Comparison of ENCODE assay signal across 9 mouse cellular contexts in the genomic region with DNA sequence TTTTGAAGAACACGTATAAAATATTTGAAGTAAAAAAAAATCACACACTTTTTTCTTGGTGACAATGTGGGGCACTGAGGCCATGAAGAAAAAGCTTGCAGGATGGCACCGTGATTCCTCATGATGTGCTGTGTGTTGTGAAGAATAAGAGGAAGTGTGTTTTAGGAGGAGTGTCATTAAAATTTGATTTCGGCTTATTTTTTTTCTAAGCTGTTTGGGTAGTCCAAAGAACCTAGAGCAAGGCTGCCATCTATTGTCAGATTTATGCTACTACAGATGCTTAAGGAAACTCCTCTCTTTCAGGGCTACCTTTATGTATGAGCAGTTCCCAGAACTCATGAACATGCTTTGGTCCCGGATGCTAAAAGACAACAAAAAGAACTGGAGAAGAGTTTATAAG. TPM values are rescaled to one million over a fixed set of nuclear protein-coding genes. Genes with fewer than 3 reads are reported as not detected.
DNase-seq lines count a peak whose midpoint lies in the region; ATAC-seq and TF ChIP-seq lines count a peak whose summit lies in the region.
"Had no signal": no experiment of that assay in that cellular context is flagged by ENCODE, and none has a peak within 500 bp of the region (broad histone marks: within the 10 kb centered on the region; RNA-seq: fewer than 3 reads in every experiment).

No protein-coding gene starts in this region.

- H3K36me3 ChIP-seq in intestine, postnatal 0 days (ENCODE audit: control insufficient read depth, insufficient read depth), result peaks cover 42% of the 10 kb centered on the region
- H3K36me3 ChIP-seq in intestine, embryonic 15.5 days, result 0 out of 2 replicates have a peak, but pooled peaks cover 14% of the 10 kb centered on the region
- H3K36me3 ChIP-seq in forebrain, embryonic 12.5 days (replicated peaks), result peaks cover 13% of the 10 kb centered on the region
- H3K36me3 ChIP-seq in midbrain, embryonic 16.5 days (ENCODE audit: control insufficient read depth, insufficient read depth, low read length), result peaks cover 2% of the 10 kb centered on the region; the same call in 1 of the 2 replicates

- no peak overlapping the region for H3K4me2 ChIP-seq in intestine, postnatal 0 days (replicated peaks; ENCODE audit: low read depth)
- H3K4me2 ChIP-seq in intestine, embryonic 15.5 days (replicated peaks), result no peak overlapping the region
- no peak overlapping the region for H3K4me2 ChIP-seq in forebrain, embryonic 12.5 days
- no peak overlapping the region for H3K4me2 ChIP-seq in midbrain, embryonic 16.5 days (ENCODE audit: low read length)

- H3K27ac ChIP-seq in intestine, postnatal 0 days (ENCODE audit: low read depth, low read length), result no peak overlapping the region
- no peak overlapping the region for H3K27ac ChIP-seq in intestine, embryonic 15.5 days
- H3K27ac ChIP-seq in forebrain, embryonic 12.5 days, result no peak overlapping the region
- H3K27ac ChIP-seq in midbrain, embryonic 16.5 days (ENCODE audit: low read length), result no peak overlapping the region

- no peaks in the 10 kb centered on the region for H3K4me1 ChIP-seq in intestine, postnatal 0 days (replicated peaks; ENCODE audit: control insufficient read depth, insufficient read depth, low read length)
- peaks cover 13% of the 10 kb centered on the region; the same call in 1 of the 2 replicates for H3K4me1 ChIP-seq in intestine, embryonic 15.5 days (replicated peaks)
- peaks cover 41% of the 10 kb centered on the region for H3K4me1 ChIP-seq in forebrain, embryonic 12.5 days
- H3K4me1 ChIP-seq in midbrain, embryonic 16.5 days (ENCODE audit: control insufficient read depth, insufficient read depth, low read length), result peaks cover 8% of the 10 kb centered on the region

- 45% methylated on average over 4 of the region's 4 CpGs for WGBS in intestine, postnatal 0 days
- 45% methylated on average over 4 of the region's 4 CpGs for WGBS in intestine, embryonic 15.5 days
- WGBS in forebrain, embryonic 12.5 days, result 62% methylated on average over 4 of the region's 4 CpGs
- 49% methylated on average over 4 of the region's 4 CpGs for WGBS in midbrain, embryonic 16.5 days

- TF ChIP-seq CTCF in intestine, postnatal 0 days (IDR thresholded peaks at IDR 0.05; ENCODE audit: low read depth), result peak; percentile 77

- no peaks in the 10 kb centered on the region for H3K9me3 ChIP-seq in intestine, postnatal 0 days (ENCODE audit: control insufficient read depth)
- H3K9me3 ChIP-seq in intestine, embryonic 15.5 days, result no peaks in the 10 kb centered on the region
- no peaks in the 10 kb centered on the region for H3K9me3 ChIP-seq in forebrain, embryonic 12.5 days
- no peaks in the 10 kb centered on the region for H3K9me3 ChIP-seq in midbrain, embryonic 16.5 days (replicated peaks; ENCODE audit: control insufficient read depth, low read length, poor library complexity, severe bottlenecking)

- H3K9ac ChIP-seq in intestine, postnatal 0 days (ENCODE audit: low read depth, low read length), result no peak overlapping the region
- H3K9ac ChIP-seq in intestine, embryonic 15.5 days, result no peak overlapping the region
- H3K9ac ChIP-seq in forebrain, embryonic 12.5 days, result no peak overlapping the region
- no peak overlapping the region for H3K9ac ChIP-seq in midbrain, embryonic 16.5 days (ENCODE audit: low read depth, low read length)

- intact Hi-C loops in heart, postnatal 10 days (cut with DNase I), result loop anchor here (5.0 kb wide), 3 partner anchors 337 to 1272 kb away; no protein-coding TSS in a partner anchor

- no peak for ATAC-seq in intestine, postnatal 0 days
- no peak for ATAC-seq in intestine, embryonic 15.5 days
- ATAC-seq in forebrain, embryonic 12.5 days (ENCODE audit: low FRiP score), result no peak
- no peak for ATAC-seq in midbrain, embryonic 16.5 days

- no peak overlapping the region for H3K4me3 ChIP-seq in intestine, postnatal 0 days (ENCODE audit: low read depth, low read length)
- no peak overlapping the region for H3K4me3 ChIP-seq in intestine, embryonic 15.5 days (replicated peaks)
- H3K4me3 ChIP-seq in forebrain, embryonic 12.5 days (replicated peaks), result no peak overlapping the region
- H3K4me3 ChIP-seq in midbrain, embryonic 16.5 days (ENCODE audit: low read depth, low read length), result no peak overlapping the region
- H3K4me3 ChIP-seq: erythroblast, embryonic 14.5 days had no signal

- peak; percentile 80 for DNase-seq in CD4-positive, CD25-positive, alpha-beta regulatory T cell, adult 2 months (ENCODE audit: low read depth, low spot score)
- peak; percentile 85 for DNase-seq in NIH3T3 (ENCODE audit: low read depth)
- peak; percentile 46 to 63 for DNase-seq in heart, postnatal 10 days
- no peak for DNase-seq in spleen, postnatal 14 days (ENCODE audit: low spot score in 2 of 2)

- no peaks in the 10 kb centered on the region for H3K27me3 ChIP-seq in intestine, postnatal 0 days (replicated peaks; ENCODE audit: control insufficient read depth, insufficient read depth, low read length)
- H3K27me3 ChIP-seq in intestine, embryonic 15.5 days (replicated peaks), result no peaks in the 10 kb centered on the region
- H3K27me3 ChIP-seq in forebrain, embryonic 12.5 days, result no peaks in the 10 kb centered on the region
- H3K27me3 ChIP-seq in midbrain, embryonic 16.5 days (ENCODE audit: control insufficient read depth, insufficient read depth, low read depth, low read length), result no peaks in the 10 kb centered on the region

RNA-seq across cellular contexts. Expression of gene Clint1, which starts 32.2 kb away (rescaled TPM):
- polyA plus RNA-seq in intestine, postnatal 0 days (2015; fragmentation: Nextera tagmentation; extraction: Ambion mirVana), result 171 and 185 TPM in 2 replicates
- 102 and 106 TPM in 2 replicates for polyA plus RNA-seq in intestine, embryonic 15.5 days (2015; fragmentation: Nextera tagmentation; extraction: Ambion mirVana)
- 10 to 100 TPM; 44.6 to 45.7 TPM for total RNA-seq in heart, postnatal 10 days (2021)
- polyA plus RNA-seq in forebrain, embryonic 12.5 days (2016; fragmentation: Nextera tagmentation; extraction: Ambion mirVana), result 76.0 and 77.9 TPM in 2 replicates
- polyA plus RNA-seq in midbrain, embryonic 16.5 days (2015; fragmentation: Nextera tagmentation; extraction: Ambion mirVana), result 38.7 and 42.6 TPM in 2 replicates

Comparison
In these comparisons a context has a peak if more than half of its experiments do, and no peak if none do; other contexts are left out.
1. DNase-seq: peak in CD4-positive, CD25-positive, alpha-beta regulatory T cell, adult 2 months (single experiment), NIH3T3 (single experiment) and heart, postnatal 10 days (2 of 2); none in spleen, postnatal 14 days (0 of 2).